Mouse (Mus musculus) ZHBTc4 (cell line): ENCODE results near the gene Ttyh1.
A peak's percentile ranks its signal among the peaks of the same experiment; 100 is the strongest.

Experiments
- DNase-seq: peaks from one replicate; pipeline ENCODE4 v3.0.0-alpha.2; 2011; ENCODE audit warnings: low read depth, low spot score

The Ttyh1 gene

GRCm38 (mm10) chr7:4122783-4123182 lies 3.6 kb downstream of the Ttyh1 start:
- no peak for DNase-seq

- no peak for DNase-seq
These were observed 4.5 kb downstream of the Ttyh1 start for GRCm38 (mm10) chr7:4123732-4124131.

- DNase-seq, result peak; percentile 90
These were observed 5.1 kb downstream of the Ttyh1 start for GRCm38 (mm10) chr7:4124315-4124759.

- peak; percentile 85 for DNase-seq
These were observed 5.6 kb downstream of the Ttyh1 start for GRCm38 (mm10) chr7:4124856-4125255.

GRCm38 (mm10) chr7:4125306-4125705 lies 6.1 kb downstream of the Ttyh1 start:
- peak; percentile 78 for DNase-seq

GRCm38 (mm10) chr7:4126992-4127785 lies 8.0 kb downstream of the Ttyh1 start:
- no peak for DNase-seq

- no peak for DNase-seq
These were observed 8.7 kb downstream of the Ttyh1 start for GRCm38 (mm10) chr7:4127894-4128293.

- DNase-seq, result no peak
These were observed 9.7 kb downstream of the Ttyh1 start for GRCm38 (mm10) chr7:4128860-4129259.

- DNase-seq, result peak; percentile 92
These were observed 11.7 kb downstream of the Ttyh1 start for GRCm38 (mm10) chr7:4130686-4131452.

- DNase-seq, result no peak
These were observed 12.8 kb downstream of the Ttyh1 start for GRCm38 (mm10) chr7:4131964-4132363.

GRCm38 (mm10) chr7:4132581-4132980 lies 13.4 kb downstream of the Ttyh1 start:
- DNase-seq, result no peak

GRCm38 (mm10) chr7:4132998-4133397 lies 13.8 kb downstream of the Ttyh1 start:
- DNase-seq, result no peak

- peak; percentile 57 for DNase-seq
These were observed 15.7 kb downstream of the Ttyh1 start for GRCm38 (mm10) chr7:4134911-4135310.

- DNase-seq, result no peak
These were observed 17.2 kb downstream of the Ttyh1 start for GRCm38 (mm10) chr7:4136404-4136770.

GRCm38 (mm10) chr7:4136771-4137531 lies 17.7 kb downstream of the Ttyh1 start, which contains the start of gene Leng8:
Gene Leng8 (plus strand): TSS chr7:4137039.
- peak; percentile 99 for DNase-seq

- no peak for DNase-seq
These were observed 18.5 kb downstream of the Ttyh1 start for GRCm38 (mm10) chr7:4137746-4138145.

GRCm38 (mm10) chr7:4138181-4138580 lies 19.0 kb downstream of the Ttyh1 start:
- DNase-seq, result no peak

GRCm38 (mm10) chr7:4138671-4139070 lies 19.5 kb downstream of the Ttyh1 start:
- no peak for DNase-seq

- no peak for DNase-seq
These were observed 20.2 kb downstream of the Ttyh1 start for GRCm38 (mm10) chr7:4139391-4139790.

- DNase-seq, result no peak
These were observed 22.6 kb downstream of the Ttyh1 start for GRCm38 (mm10) chr7:4141648-4142325.

- no peak for DNase-seq
These were observed 23.7 kb downstream of the Ttyh1 start for GRCm38 (mm10) chr7:4142796-4143445.
